Mouse (Mus musculus) lung, adult 2 months (tissue): ENCODE results near the gene Thsd4.

Source experiments
- CTCF ChIP-seq: fragments of 200-500 bp; IDR thresholded peaks from 2 replicates; pipeline ENCODE4 v1.5.1; 2011; ENCODE audit warnings: mild to moderate bottlenecking, low read length, control low read depth; ENCODE audit not compliant: insufficient read depth
- POLR2A ChIP-seq: fragments of 200-500 bp; IDR thresholded peaks from 2 replicates; pipeline ENCODE4 v1.6.1; 2011; ENCODE audit warnings: low read depth, mild to moderate bottlenecking, control low read depth, low read length, borderline replicate concordance; ENCODE audit errors: extremely low read depth

GRCm38 (mm10) chr9:60276351-60276750 lies 245.5 kb downstream of the Thsd4 start:
- TF ChIP-seq POLR2A (no peak), CTCF (no peak)
